Mouse (Mus musculus) ES-Bruce4 (cell line): ENCODE results near the gene E4f1.

Experiments
- CTCF ChIP-seq: IDR thresholded peaks from one replicate; pipeline ENCODE4 v1.8.1; 2011; ENCODE audit warnings: low read depth, low read length
- EP300 ChIP-seq: IDR thresholded peaks from 2 replicates; pipeline ENCODE4 v1.6.1; 2011; ENCODE audit warnings: low read depth, low read length; ENCODE audit not compliant: insufficient read depth
- POLR2A ChIP-seq: IDR thresholded peaks from one replicate; pipeline ENCODE4 v1.8.1; 2011; ENCODE audit warnings: low read length; ENCODE audit not compliant: insufficient read depth

DNA sequence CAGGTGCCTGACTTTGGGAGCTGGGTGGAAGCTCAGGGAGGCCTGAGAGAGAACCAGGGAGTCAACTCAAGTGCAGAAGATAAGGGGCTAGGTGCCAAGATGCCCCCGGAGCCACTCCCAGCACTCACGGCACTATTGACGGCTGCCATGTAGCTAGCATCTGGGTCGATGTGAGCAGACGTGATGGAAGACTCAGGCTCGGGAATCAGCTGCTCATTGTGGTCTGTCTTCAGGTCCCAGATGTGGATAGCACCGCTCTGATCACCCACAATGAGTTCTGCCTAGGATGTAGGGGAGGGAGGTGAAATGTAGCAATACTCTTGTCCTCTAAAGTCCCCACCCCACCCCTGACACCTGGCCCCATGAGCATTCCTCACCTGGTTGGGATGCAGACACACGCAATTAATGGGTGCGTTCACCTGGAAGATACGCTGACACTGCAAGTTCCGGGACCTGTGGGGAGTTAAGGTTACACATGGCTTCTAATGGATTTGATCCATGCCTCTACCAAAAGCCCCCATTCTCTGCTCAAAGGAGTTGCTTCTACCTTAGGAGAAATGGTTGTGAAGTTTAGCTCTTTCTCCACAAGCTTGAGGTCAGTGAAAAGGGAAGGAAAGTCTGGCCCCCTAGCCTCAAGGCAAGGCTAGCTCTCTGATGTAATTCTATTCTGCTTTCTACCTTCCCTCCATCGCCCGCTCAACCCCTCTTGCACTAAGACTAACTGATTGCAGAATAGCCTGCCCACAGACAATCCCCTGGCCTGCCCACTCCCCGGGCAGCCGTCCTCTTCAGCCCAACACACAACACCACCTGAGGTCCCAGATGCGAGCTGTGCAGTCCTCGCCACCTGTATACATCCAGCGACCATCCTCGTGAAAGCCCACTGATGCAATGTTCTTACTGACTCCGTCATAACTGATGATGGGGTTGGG, 7.2 kb upstream of the E4f1 start:
- TF ChIP-seq CTCF: no peak
- TF ChIP-seq POLR2A: no peak
- no peak for TF ChIP-seq EP300
